In the genomic region with DNA sequence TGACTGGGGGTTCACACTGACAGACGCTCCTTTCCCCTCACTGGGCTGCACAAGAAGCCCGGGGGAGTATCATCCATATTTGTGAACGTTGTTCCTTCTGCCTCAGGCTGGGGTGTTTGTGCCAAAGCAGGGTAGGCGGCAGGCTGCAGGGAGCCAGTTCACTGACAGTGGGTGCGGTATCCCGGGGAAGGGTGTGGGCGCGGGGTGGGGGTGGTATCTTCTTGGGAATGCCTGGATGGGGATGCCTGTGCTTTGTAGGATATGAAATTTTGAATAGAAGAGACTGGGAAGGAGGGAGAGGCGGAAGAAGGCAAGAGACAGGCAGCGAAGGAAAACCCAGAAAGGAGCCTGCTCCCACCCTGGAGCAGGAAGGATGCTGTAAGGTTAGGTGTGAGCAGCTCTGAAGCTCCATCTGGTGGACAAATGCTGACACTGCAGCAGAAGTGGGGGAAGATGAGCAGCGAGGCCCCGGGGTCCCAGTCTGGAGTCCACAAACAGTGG, we compare ENCODE assay signal across 10 mouse cellular contexts. TPM values are rescaled to one million over a fixed set of nuclear protein-coding genes. Genes with fewer than 3 reads are reported as not detected.
DNase-seq lines count a peak whose midpoint lies in the region; ATAC-seq and TF ChIP-seq lines count a peak whose summit lies in the region.
"Had no signal": no experiment of that assay in that cellular context is flagged by ENCODE, and none has a peak within 500 bp of the region (broad histone marks: within the 10 kb centered on the region; RNA-seq: fewer than 3 reads in every experiment).

No protein-coding gene starts in this region.

- no peak for TF ChIP-seq POLR2A in kidney, adult 2 months (IDR thresholded peaks at IDR 0.05; ENCODE audit: low read depth, low read length)
- TF ChIP-seq POLR2A in limb, embryonic 14.5 days (IDR thresholded peaks at IDR 0.05; ENCODE audit: borderline replicate concordance, extremely low read depth, insufficient read depth, insufficient read length), result no peak

- H3K27ac ChIP-seq in intestine, embryonic 14.5 days (ENCODE audit: low read depth), result no peak overlapping the region
- no peak overlapping the region for H3K27ac ChIP-seq in intestine, embryonic 16.5 days (ENCODE audit: low read length)
- H3K27ac ChIP-seq in forebrain, postnatal 0 days (ENCODE audit: low read depth, low read length), result peak overlapping the region; percentile 64
- H3K27ac ChIP-seq in kidney, adult 2 months (ENCODE audit: insufficient read depth, low read depth, low read length), result no peak overlapping the region
- H3K27ac ChIP-seq in limb, embryonic 14.5 days (replicated peaks; ENCODE audit: low read depth, low read length), result no peak overlapping the region
- H3K27ac ChIP-seq in neural tube, embryonic 11.5 days (ENCODE audit: low read depth, low read length), result no peak overlapping the region
- H3K27ac ChIP-seq in stomach, postnatal 0 days (replicated peaks), result no peak overlapping the region
- H3K27ac ChIP-seq: embryonic facial prominence, embryonic 13.5 days had no signal

- ATAC-seq in intestine, embryonic 14.5 days (replicated peaks; ENCODE audit: low FRiP score, low TSS enrichment, low read depth), result 0 out of 2 replicates have a peak, but pooled peaks have one; percentile 32
- no peak for ATAC-seq in intestine, embryonic 16.5 days
- peak; percentile 32; the same call in 1 of the 2 replicates for ATAC-seq in cerebellum, adult (ENCODE audit: insufficient number of reproducible peaks, low FRiP score, low TSS enrichment)
- ATAC-seq in forebrain, postnatal 0 days, result peak; percentile 88
- ATAC-seq in limb, embryonic 14.5 days (ENCODE audit: low FRiP score, low read depth), result no peak
- no peak for ATAC-seq in neural tube, embryonic 11.5 days (ENCODE audit: insufficient read depth, low FRiP score, low TSS enrichment)
- no peak for ATAC-seq in stomach, postnatal 0 days (ENCODE audit: low FRiP score, low TSS enrichment)

- TF ChIP-seq CTCF in forebrain, postnatal 0 days (IDR thresholded peaks at IDR 0.05; ENCODE audit: low read depth), result peak; percentile 98
- peak; percentile 93 for TF ChIP-seq CTCF in kidney, adult 2 months (conservative IDR thresholded peaks at IDR 0.05; ENCODE audit: insufficient read depth, insufficient read length, low read depth, low read length)
- TF ChIP-seq CTCF in stomach, postnatal 0 days (IDR thresholded peaks at IDR 0.05; ENCODE audit: low read depth), result peak; percentile 92

- H3K9ac ChIP-seq in intestine, embryonic 14.5 days (ENCODE audit: low read length), result no peak overlapping the region
- no peak overlapping the region for H3K9ac ChIP-seq in intestine, embryonic 16.5 days (ENCODE audit: low read depth, low read length)
- H3K9ac ChIP-seq in forebrain, postnatal 0 days, result peak overlapping the region; percentile 35; the same call in 1 of the 2 replicates
- H3K9ac ChIP-seq in limb, embryonic 14.5 days (ENCODE audit: low read depth, low read length, severe bottlenecking), result no peak overlapping the region
- no peak overlapping the region for H3K9ac ChIP-seq in neural tube, embryonic 11.5 days (ENCODE audit: low read length)
- H3K9ac ChIP-seq in stomach, postnatal 0 days (ENCODE audit: low read length), result no peak overlapping the region
- H3K9ac ChIP-seq: embryonic facial prominence, embryonic 13.5 days had no signal

- no peak overlapping the region for H3K4me2 ChIP-seq in intestine, embryonic 14.5 days (ENCODE audit: low read length)
- no peak overlapping the region for H3K4me2 ChIP-seq in intestine, embryonic 16.5 days (ENCODE audit: low read depth, low read length)
- peak overlapping the region; percentile 41 for H3K4me2 ChIP-seq in forebrain, postnatal 0 days (ENCODE audit: low read depth)
- H3K4me2 ChIP-seq in limb, embryonic 14.5 days (replicated peaks; ENCODE audit: low read depth, low read length, severe bottlenecking), result no peak overlapping the region
- no peak overlapping the region for H3K4me2 ChIP-seq in neural tube, embryonic 11.5 days (ENCODE audit: low read depth)
- H3K4me2 ChIP-seq in stomach, postnatal 0 days (replicated peaks; ENCODE audit: low read depth), result no peak overlapping the region
- H3K4me2 ChIP-seq: embryonic facial prominence, embryonic 13.5 days had no signal

- no peaks in the 10 kb centered on the region for H3K36me3 ChIP-seq in intestine, embryonic 14.5 days (ENCODE audit: control insufficient read depth, insufficient read depth, low read length)
- no peaks in the 10 kb centered on the region for H3K36me3 ChIP-seq in intestine, embryonic 16.5 days (ENCODE audit: control insufficient read depth, insufficient read depth, low read length)
- no peaks in the 10 kb centered on the region; the same call in 1 of the 2 replicates for H3K36me3 ChIP-seq in forebrain, postnatal 0 days (ENCODE audit: insufficient read depth)
- H3K36me3 ChIP-seq in kidney, adult 2 months (ENCODE audit: control insufficient read depth, insufficient read depth, low read length), result no peaks in the 10 kb centered on the region
- H3K36me3 ChIP-seq in limb, embryonic 14.5 days (ENCODE audit: control insufficient read depth, insufficient read depth, low read length), result no peaks in the 10 kb centered on the region
- H3K36me3 ChIP-seq in neural tube, embryonic 11.5 days (ENCODE audit: control insufficient read depth, insufficient read depth, low read length), result no peaks in the 10 kb centered on the region
- no peaks in the 10 kb centered on the region for H3K36me3 ChIP-seq in stomach, postnatal 0 days (ENCODE audit: control insufficient read depth, insufficient read depth, low read length)
- H3K36me3 ChIP-seq: embryonic facial prominence, embryonic 13.5 days had no signal

- H3K4me1 ChIP-seq in intestine, embryonic 14.5 days (replicated peaks; ENCODE audit: control insufficient read depth, insufficient read depth, low read length), result no peaks in the 10 kb centered on the region
- H3K4me1 ChIP-seq in intestine, embryonic 16.5 days (ENCODE audit: control insufficient read depth, insufficient read depth, low read length), result no peaks in the 10 kb centered on the region
- H3K4me1 ChIP-seq in forebrain, postnatal 0 days (ENCODE audit: insufficient read depth), result no peaks in the 10 kb centered on the region
- no peaks in the 10 kb centered on the region for H3K4me1 ChIP-seq in kidney, adult 2 months (ENCODE audit: control insufficient read depth, insufficient read depth, low read length)
- H3K4me1 ChIP-seq in limb, embryonic 14.5 days (ENCODE audit: control insufficient read depth, insufficient read depth, low read length), result no peaks in the 10 kb centered on the region
- no peaks in the 10 kb centered on the region for H3K4me1 ChIP-seq in neural tube, embryonic 11.5 days (ENCODE audit: control insufficient read depth, insufficient read depth, low read length)
- no peaks in the 10 kb centered on the region for H3K4me1 ChIP-seq in stomach, postnatal 0 days (replicated peaks; ENCODE audit: control insufficient read depth, insufficient read depth)
- H3K4me1 ChIP-seq: embryonic facial prominence, embryonic 13.5 days had no signal

- no peak overlapping the region for H3K4me3 ChIP-seq in intestine, embryonic 14.5 days (ENCODE audit: low read depth, low read length)
- no peak overlapping the region for H3K4me3 ChIP-seq in intestine, embryonic 16.5 days (ENCODE audit: low read length)
- no peak overlapping the region for H3K4me3 ChIP-seq in forebrain, postnatal 0 days (ENCODE audit: low read depth, low read length)
- no peak overlapping the region for H3K4me3 ChIP-seq in kidney, adult 2 months (ENCODE audit: insufficient read depth, low read depth, low read length)
- H3K4me3 ChIP-seq in limb, embryonic 14.5 days (replicated peaks; ENCODE audit: low read length), result no peak overlapping the region
- H3K4me3 ChIP-seq in neural tube, embryonic 11.5 days (ENCODE audit: low read depth, low read length), result no peak overlapping the region
- H3K4me3 ChIP-seq in stomach, postnatal 0 days (ENCODE audit: low read depth, low read length), result no peak overlapping the region
- H3K4me3 ChIP-seq: embryonic facial prominence, embryonic 13.5 days had no signal

- peak; percentile 88 for DNase-seq in intestine, embryonic 14.5 days (ENCODE audit: low spot score)
- peak; percentile 87 for DNase-seq in forebrain, postnatal 0 days
- peak; percentile 48 for DNase-seq in kidney, adult 2 months
- DNase-seq in limb, embryonic 14.5 days (ENCODE audit: low spot score), result peak; percentile 25
- peak; percentile 77 for DNase-seq in neural tube, embryonic 11.5 days (ENCODE audit: low spot score)
- peak; percentile 57 for DNase-seq in stomach, postnatal 0 days (ENCODE audit: low spot score)

- H3K27me3 ChIP-seq in intestine, embryonic 14.5 days (replicated peaks; ENCODE audit: control insufficient read depth, insufficient read depth, low read length), result no peaks in the 10 kb centered on the region
- H3K27me3 ChIP-seq in intestine, embryonic 16.5 days (replicated peaks; ENCODE audit: control insufficient read depth, insufficient read depth, low read length), result no peaks in the 10 kb centered on the region; the same call in 1 of the 2 replicates
- H3K27me3 ChIP-seq in forebrain, postnatal 0 days (ENCODE audit: insufficient read depth, low read length), result no peaks in the 10 kb centered on the region
- H3K27me3 ChIP-seq in kidney, adult 2 months (replicated peaks; ENCODE audit: control insufficient read depth, insufficient read depth, low read length), result no peaks in the 10 kb centered on the region
- H3K27me3 ChIP-seq in limb, embryonic 14.5 days (ENCODE audit: control insufficient read depth, insufficient read depth, low read length), result no peaks in the 10 kb centered on the region
- H3K27me3 ChIP-seq in neural tube, embryonic 11.5 days (ENCODE audit: control insufficient read depth, insufficient read depth, low read length), result no peaks in the 10 kb centered on the region
- H3K27me3 ChIP-seq in stomach, postnatal 0 days (ENCODE audit: control insufficient read depth, insufficient read depth, low read length), result no peaks in the 10 kb centered on the region

- no peak for TF ChIP-seq EP300 in stomach, postnatal 0 days (optimal IDR thresholded peaks at IDR 0.05)

- H3K9me3 ChIP-seq in intestine, embryonic 14.5 days (ENCODE audit: control insufficient read depth, low read length), result no peaks in the 10 kb centered on the region
- H3K9me3 ChIP-seq in intestine, embryonic 16.5 days (ENCODE audit: control insufficient read depth, low read length), result no peaks in the 10 kb centered on the region
- no peaks in the 10 kb centered on the region for H3K9me3 ChIP-seq in forebrain, postnatal 0 days (ENCODE audit: low read length)
- no peaks in the 10 kb centered on the region for H3K9me3 ChIP-seq in limb, embryonic 14.5 days (ENCODE audit: control insufficient read depth, low read length)
- H3K9me3 ChIP-seq in neural tube, embryonic 11.5 days (ENCODE audit: control insufficient read depth, low read length), result no peaks in the 10 kb centered on the region
- H3K9me3 ChIP-seq in stomach, postnatal 0 days (ENCODE audit: control insufficient read depth, low read length), result no peaks in the 10 kb centered on the region
- H3K9me3 ChIP-seq: embryonic facial prominence, embryonic 13.5 days had no signal

- WGBS in intestine, embryonic 14.5 days, result 38% methylated on average over 12 of the region's 12 CpGs
- WGBS in intestine, embryonic 16.5 days, result 34% methylated on average over 12 of the region's 12 CpGs
- WGBS in forebrain, postnatal 0 days, result 29% methylated on average over 12 of the region's 12 CpGs
- 31% methylated on average over 12 of the region's 12 CpGs for WGBS in kidney, adult 2 months
- 33% methylated on average over 12 of the region's 12 CpGs for WGBS in limb, embryonic 14.5 days
- 40% methylated on average over 12 of the region's 12 CpGs for WGBS in neural tube, embryonic 11.5 days
- 32% methylated on average over 12 of the region's 12 CpGs for WGBS in stomach, postnatal 0 days

RNA-seq across cellular contexts. Expression of gene Sppl2c, which starts 14.8 kb away (rescaled TPM):
- not detected in 2 replicates for polyA plus RNA-seq in intestine, embryonic 14.5 days (2014; fragmentation: Nextera tagmentation; extraction: Ambion mirVana)
- polyA plus RNA-seq in intestine, embryonic 16.5 days (2015; fragmentation: Nextera tagmentation; extraction: Ambion mirVana), result not detected in 2 replicates
- total RNA-seq in forebrain, postnatal 0 days (2014; rRNA removed), result 0.19 TPM in 1 of 2 replicates, not detected in the other
- not detected in 2 replicates for polyA plus RNA-seq in forebrain, postnatal 0 days (2015; fragmentation: Nextera tagmentation; extraction: Ambion mirVana)
- 0.08 and 0.26 TPM in 2 replicates for polyA plus RNA-seq in kidney, adult 2 months (2012; rRNA removed)
- not detected in 2 replicates for polyA plus RNA-seq in limb, embryonic 14.5 days (2012; rRNA removed)
- polyA plus RNA-seq in limb, embryonic 14.5 days (2014; fragmentation: Nextera tagmentation; extraction: Ambion mirVana), result not detected in 2 replicates
- not detected in 2 replicates for polyA plus RNA-seq in neural tube, embryonic 11.5 days (2014; fragmentation: Nextera tagmentation; extraction: Ambion mirVana)
- not detected in 2 replicates for polyA plus RNA-seq in stomach, postnatal 0 days (2015; fragmentation: Nextera tagmentation; extraction: Ambion mirVana)
- polyA plus RNA-seq: embryonic facial prominence, embryonic 13.5 days; stomach, embryonic 16.5 days had no signal

RNA-seq across cellular contexts. Expression of gene Crhr1, which starts 38.7 kb away (rescaled TPM):
- 0.12 and 0.26 TPM in 2 replicates for polyA plus RNA-seq in intestine, embryonic 14.5 days (2014; fragmentation: Nextera tagmentation; extraction: Ambion mirVana)
- 0.12 TPM in 1 of 2 replicates, not detected in the other for polyA plus RNA-seq in intestine, embryonic 16.5 days (2015; fragmentation: Nextera tagmentation; extraction: Ambion mirVana)
- 16.7 and 23.3 TPM in 2 replicates for total RNA-seq in forebrain, postnatal 0 days (2014; rRNA removed)
- 6.4 and 6.9 TPM in 2 replicates for polyA plus RNA-seq in forebrain, postnatal 0 days (2015; fragmentation: Nextera tagmentation; extraction: Ambion mirVana)
- polyA plus RNA-seq in kidney, adult 2 months (2012; rRNA removed), result not detected in 2 replicates
- 0.04 and 0.09 TPM in 2 replicates for polyA plus RNA-seq in limb, embryonic 14.5 days (2012; rRNA removed)
- not detected in 2 replicates for polyA plus RNA-seq in limb, embryonic 14.5 days (2014; fragmentation: Nextera tagmentation; extraction: Ambion mirVana)
- polyA plus RNA-seq in neural tube, embryonic 11.5 days (2014; fragmentation: Nextera tagmentation; extraction: Ambion mirVana), result 0.24 and 0.97 TPM in 2 replicates
- polyA plus RNA-seq in stomach, postnatal 0 days (2015; fragmentation: Nextera tagmentation; extraction: Ambion mirVana), result 0.04 and 0.07 TPM in 2 replicates

RNA-seq across cellular contexts. Expression of gene Mapt, which starts 59.9 kb away (rescaled TPM):
- 16.8 and 18.9 TPM in 2 replicates for polyA plus RNA-seq in intestine, embryonic 14.5 days (2014; fragmentation: Nextera tagmentation; extraction: Ambion mirVana)
- polyA plus RNA-seq in intestine, embryonic 16.5 days (2015; fragmentation: Nextera tagmentation; extraction: Ambion mirVana), result 13.6 and 15.8 TPM in 2 replicates
- total RNA-seq in forebrain, postnatal 0 days (2014; rRNA removed), result 582 and 641 TPM in 2 replicates
- 985 and 1,388 TPM in 2 replicates for polyA plus RNA-seq in forebrain, postnatal 0 days (2015; fragmentation: Nextera tagmentation; extraction: Ambion mirVana)
- 49.8 and 53.4 TPM in 2 replicates for polyA plus RNA-seq in kidney, adult 2 months (2012; rRNA removed)
- 2.2 and 2.6 TPM in 2 replicates for polyA plus RNA-seq in limb, embryonic 14.5 days (2012; rRNA removed)
- 1.8 and 2.2 TPM in 2 replicates for polyA plus RNA-seq in limb, embryonic 14.5 days (2014; fragmentation: Nextera tagmentation; extraction: Ambion mirVana)
- polyA plus RNA-seq in neural tube, embryonic 11.5 days (2014; fragmentation: Nextera tagmentation; extraction: Ambion mirVana), result 107 and 121 TPM in 2 replicates
- 6.8 and 8.2 TPM in 2 replicates for polyA plus RNA-seq in stomach, postnatal 0 days (2015; fragmentation: Nextera tagmentation; extraction: Ambion mirVana)

Comparison
In these comparisons a context has a peak if more than half of its experiments do, and no peak if none do; other contexts are left out.
1. ATAC-seq: peak in intestine, embryonic 14.5 days (single experiment), cerebellum, adult (single experiment) and forebrain, postnatal 0 days (single experiment); none in intestine, embryonic 16.5 days (single experiment), limb, embryonic 14.5 days (single experiment), neural tube, embryonic 11.5 days (single experiment) and stomach, postnatal 0 days (single experiment).
2. DNase-seq: peak in every context shown above with its lines; median percentile 88 in intestine, embryonic 14.5 days; 87 in forebrain, postnatal 0 days; 77 in neural tube, embryonic 11.5 days; 57 in stomach, postnatal 0 days; 48 in kidney, adult 2 months; 25 in limb, embryonic 14.5 days.
3. Peak in every context shown above with its lines, with median percentiles within 50 percentile points of each other: CTCF ChIP-seq.